Mouse (Mus musculus) thymus, postnatal 10 days (tissue): Measurements from ENCODE around the gene Gm14496.
"Not testable (repeated sequence)": the region's sequence is repeated elsewhere in the genome, so short reads cannot be mapped to it uniquely, and the experiment has no call there.

ENCODE experiments used
- DNase-seq, 2 experiments: peaks; one replicate each; pipeline ENCODE4 v3.0.0; 2021; ENCODE audit warnings: low spot score in 2 of 2

Gene Gm14496

DNA sequence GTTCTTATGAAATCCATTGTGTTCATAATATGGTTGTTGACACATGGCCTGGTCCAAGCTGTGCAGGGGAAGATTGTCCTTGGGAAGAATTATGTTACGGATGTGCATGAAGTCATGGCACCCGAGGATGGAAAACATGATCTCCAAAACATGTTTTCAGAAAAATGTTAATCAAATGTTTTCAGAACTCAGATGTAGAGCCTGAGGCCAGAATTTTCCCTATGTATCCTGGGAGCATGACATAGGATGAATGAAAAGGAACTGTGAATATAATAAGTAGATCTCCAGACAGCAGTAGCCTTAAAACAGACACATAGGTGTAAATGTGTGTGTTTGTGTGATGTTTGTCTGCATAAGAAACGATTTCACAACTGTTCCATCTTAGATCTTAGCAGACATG is at the start of gene Gm14496:
Gm14496 (plus strand) TSS at position 301 of the 400 bp plus-strand sequence.
- DNase-seq: no peak

DNA sequence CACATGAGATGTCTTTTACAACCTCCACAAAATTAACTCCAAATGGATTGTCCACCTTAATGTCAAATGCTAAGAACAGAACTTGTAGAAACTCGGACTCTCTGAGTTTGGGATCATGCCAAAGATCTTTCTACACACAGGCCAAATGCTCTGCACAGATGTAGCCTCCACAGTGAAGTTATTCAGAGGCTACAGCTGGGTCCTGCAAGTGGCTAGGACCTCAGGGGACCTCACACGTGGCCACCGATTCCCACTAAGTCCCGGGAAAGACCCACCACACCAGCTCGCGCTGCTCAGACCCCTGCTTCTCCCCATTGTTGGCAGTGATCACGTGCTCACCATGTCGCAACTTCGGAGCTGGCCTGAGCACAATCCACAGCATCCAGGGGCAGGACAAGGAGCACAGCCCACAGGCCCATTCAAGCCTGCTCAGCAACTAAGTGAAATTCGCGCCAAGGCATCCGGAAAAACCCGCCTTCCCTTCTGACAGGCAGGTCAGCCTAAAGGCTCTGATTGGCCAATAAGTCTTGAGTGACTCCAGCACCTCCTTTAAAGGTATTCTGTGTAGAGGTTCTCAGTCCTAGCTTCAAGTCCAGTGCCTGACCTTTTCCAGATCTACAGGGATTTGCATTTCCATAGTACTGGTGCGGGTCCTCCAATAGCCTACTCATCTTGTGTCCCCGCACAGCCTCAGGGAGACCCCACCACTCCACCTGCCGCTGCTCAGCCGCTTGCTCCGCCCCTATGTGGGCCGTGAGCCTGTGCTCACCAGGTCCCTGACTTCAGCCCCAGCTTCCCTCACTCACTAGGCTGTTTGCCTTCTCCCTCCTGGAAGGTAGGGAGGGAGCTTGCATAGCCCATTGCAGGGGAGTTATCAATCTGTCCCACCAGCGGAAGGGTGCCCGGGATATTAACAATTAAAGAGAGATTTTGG is 37.9 kb upstream of the Gm14496 start:
- DNase-seq: not testable (repeated sequence)

DNA sequence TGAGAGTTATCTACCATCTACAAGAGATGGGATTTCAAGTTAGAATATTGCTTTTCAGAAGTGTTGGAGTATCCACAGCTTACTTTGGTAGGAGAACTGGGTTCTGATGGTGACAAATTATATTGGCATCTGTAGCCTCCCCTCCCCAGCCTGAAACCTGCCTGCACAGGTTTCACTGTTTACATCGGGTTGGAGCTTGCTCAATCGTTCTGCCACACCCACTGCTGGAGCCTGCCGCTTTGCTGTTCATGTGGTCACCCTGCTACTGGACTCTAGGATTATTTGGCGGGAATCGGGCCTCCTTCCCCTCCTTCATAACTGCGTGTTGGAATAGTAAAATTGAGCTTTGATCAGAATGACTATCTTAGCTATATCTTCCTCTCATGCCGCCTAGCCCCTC is 22.5 kb upstream of the Gm14496 start:
- no peak for DNase-seq

DNA sequence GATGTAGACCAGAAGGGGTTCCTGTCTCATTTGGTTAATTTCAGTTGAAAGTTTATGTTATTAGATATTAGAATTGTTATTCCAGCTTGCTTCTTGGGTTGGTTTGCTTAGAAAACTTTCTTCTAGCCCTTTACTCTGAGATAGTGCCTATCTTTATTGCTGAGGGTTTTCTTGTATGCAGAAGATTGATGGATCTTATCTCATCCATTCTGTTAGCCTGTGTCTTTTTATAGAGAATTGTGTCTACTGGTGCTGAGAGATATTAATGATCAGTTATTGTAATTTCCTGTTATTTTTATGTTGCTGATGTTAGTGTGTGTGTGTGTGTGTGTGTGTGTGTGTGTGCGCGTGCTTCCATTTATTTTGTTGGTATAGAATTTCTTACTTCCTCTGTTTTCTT is 21.7 kb upstream of the Gm14496 start:
- DNase-seq: no peak

DNA sequence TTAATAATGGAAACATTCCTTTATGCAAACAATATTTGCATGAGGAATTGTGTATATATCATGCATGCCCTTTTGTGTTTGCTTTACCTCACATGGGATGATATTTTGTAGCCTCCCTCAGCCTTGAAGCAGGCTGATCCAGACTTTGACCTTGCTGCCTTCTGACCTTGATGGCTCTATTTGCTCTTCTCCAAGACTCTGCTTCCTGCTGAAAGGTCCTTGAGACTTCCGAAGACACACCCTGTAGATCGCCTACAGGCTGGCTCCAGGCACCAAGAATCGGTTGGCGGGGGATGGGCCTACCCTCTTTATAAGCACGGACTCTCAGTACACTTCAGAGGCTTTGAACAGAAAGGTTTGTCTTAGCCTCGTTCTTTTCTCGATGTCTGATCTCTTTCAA is 9.0 kb upstream of the Gm14496 start:
- not testable (repeated sequence) for DNase-seq
